ENCODE assay signal across 23 mouse cellular contexts in the genomic region with DNA sequence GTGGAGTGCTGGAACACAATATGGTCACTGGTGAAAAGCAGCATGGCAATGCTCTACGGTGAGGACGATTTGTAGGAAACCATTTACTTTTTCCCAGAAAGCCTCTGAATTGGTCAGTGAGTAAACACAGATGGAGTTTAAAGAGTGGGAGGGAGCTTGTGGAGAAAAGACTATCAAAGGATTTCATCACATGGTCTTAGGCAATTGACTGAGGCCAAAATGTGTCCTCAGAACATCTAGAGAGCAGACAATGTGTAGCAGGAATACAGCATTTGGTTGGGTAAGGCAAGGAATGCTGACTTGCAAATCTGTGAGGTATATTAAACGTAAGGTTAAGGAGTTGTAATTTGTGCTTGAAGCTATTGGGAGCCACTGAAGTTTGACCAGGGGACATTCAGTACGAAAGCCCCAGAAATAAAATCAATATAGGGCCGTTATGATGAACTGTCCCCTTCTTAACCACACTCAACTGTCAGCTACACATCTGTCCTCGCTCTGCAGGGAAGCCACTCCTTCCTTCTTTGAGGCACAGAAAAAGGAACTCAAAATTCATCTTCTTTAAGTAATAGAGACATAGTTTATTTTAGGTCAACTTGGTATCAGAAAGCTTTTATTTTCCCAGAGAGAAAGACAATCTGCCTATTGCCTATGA. TPM values are rescaled to one million over a fixed set of nuclear protein-coding genes. Genes with fewer than 3 reads are reported as not detected.
"Had no signal": no experiment of that assay in that cellular context is flagged by ENCODE, and none has a peak within 500 bp of the region (broad histone marks: within the 10 kb centered on the region; RNA-seq: fewer than 3 reads in every experiment).

No protein-coding gene starts in this region.

- H3K4me3 ChIP-seq: intestine, embryonic 15.5 days; layer of hippocampus, adult 2 months; limb, embryonic 13.5 days; lung, embryonic 15.5 days; megakaryocyte, embryonic 14.5 days; neural tube, embryonic 13.5 days; stomach, embryonic 15.5 days had no signal

- H3K9ac ChIP-seq: intestine, embryonic 15.5 days; limb, embryonic 13.5 days; liver, embryonic 14.5 days; lung, embryonic 15.5 days; neural tube, embryonic 13.5 days; stomach, embryonic 15.5 days had no signal

- H3K36me3 ChIP-seq: intestine, embryonic 15.5 days; limb, embryonic 13.5 days; lung, embryonic 15.5 days; neural tube, embryonic 13.5 days; stomach, embryonic 15.5 days had no signal

- H3K27ac ChIP-seq: intestine, embryonic 15.5 days; layer of hippocampus, adult 2 months; limb, embryonic 13.5 days; liver, embryonic 14.5 days; lung, embryonic 15.5 days; neural tube, embryonic 13.5 days; stomach, embryonic 15.5 days had no signal

- H3K9me3 ChIP-seq: intestine, embryonic 15.5 days; limb, embryonic 13.5 days; lung, embryonic 15.5 days; neural tube, embryonic 13.5 days; stomach, embryonic 15.5 days had no signal

- H3K4me1 ChIP-seq: intestine, embryonic 15.5 days; limb, embryonic 13.5 days; lung, embryonic 15.5 days; megakaryocyte, embryonic 14.5 days; neural tube, embryonic 13.5 days; stomach, embryonic 15.5 days had no signal

- ATAC-seq: intestine, embryonic 15.5 days; midbrain, embryonic 16.5 days had no signal

- H3K4me2 ChIP-seq: intestine, embryonic 15.5 days; limb, embryonic 13.5 days; lung, embryonic 15.5 days; midbrain, embryonic 11.5 days; neural tube, embryonic 13.5 days; stomach, embryonic 15.5 days had no signal

- H3K27me3 ChIP-seq: intestine, embryonic 15.5 days; limb, embryonic 13.5 days; lung, embryonic 15.5 days; megakaryocyte, embryonic 14.5 days; neural tube, embryonic 13.5 days; stomach, embryonic 15.5 days had no signal

- DNase-seq: kidney, adult 18-20 months; kidney, postnatal 10 days; kidney, postnatal 4 days; left cerebral cortex, postnatal 4 days; lung, postnatal 36 days; right cerebral cortex, postnatal 14 days; thymus, adult 2 months; thymus, postnatal 36 days had no signal

RNA-seq across cellular contexts. Expression of a gene that starts 2.2 kb away (rescaled TPM):
- total RNA-seq: layer of hippocampus, adult 2 months; layer of hippocampus, postnatal 10 days; left cerebral cortex, postnatal 10 days; left cerebral cortex, postnatal 4 days had no signal
- polyA plus RNA-seq: intestine, embryonic 15.5 days; kidney, embryonic 14.5 days; limb, embryonic 13.5 days; lung, embryonic 15.5 days; midbrain, embryonic 11.5 days; midbrain, embryonic 16.5 days; neural tube, embryonic 13.5 days; small intestine, adult 2 months; stomach, embryonic 15.5 days; testis, adult 2 months; thymus, adult 2 months had no signal

RNA-seq across cellular contexts. Expression of a gene that starts 47.6 kb away (rescaled TPM):
- total RNA-seq: layer of hippocampus, adult 2 months; layer of hippocampus, postnatal 10 days; left cerebral cortex, postnatal 10 days; left cerebral cortex, postnatal 4 days had no signal
- polyA plus RNA-seq: intestine, embryonic 15.5 days; kidney, embryonic 14.5 days; limb, embryonic 13.5 days; liver, embryonic 14.5 days; lung, embryonic 15.5 days; midbrain, embryonic 11.5 days; midbrain, embryonic 16.5 days; neural tube, embryonic 13.5 days; small intestine, adult 2 months; stomach, embryonic 15.5 days; testis, adult 2 months; thymus, adult 2 months had no signal

RNA-seq across cellular contexts. Expression of a gene that starts 57.7 kb away (rescaled TPM):
- total RNA-seq: layer of hippocampus, adult 2 months; layer of hippocampus, postnatal 10 days; left cerebral cortex, postnatal 10 days; left cerebral cortex, postnatal 4 days had no signal
- polyA plus RNA-seq: intestine, embryonic 15.5 days; kidney, embryonic 14.5 days; limb, embryonic 13.5 days; liver, embryonic 14.5 days; lung, embryonic 15.5 days; midbrain, embryonic 11.5 days; midbrain, embryonic 16.5 days; neural tube, embryonic 13.5 days; small intestine, adult 2 months; stomach, embryonic 15.5 days; testis, adult 2 months; thymus, adult 2 months had no signal
